Mouse (Mus musculus) CD4-positive, CD25-positive, alpha-beta regulatory T cell (primary cell): ENCODE measurements around the gene Cachd1. TPM values are rescaled to one million over a fixed set of nuclear protein-coding genes. Genes with fewer than 3 reads are reported as not detected.

Experiments used
- polyA plus RNA-seq: library from polyadenylated mRNA; unstranded; fragments of 100-300 nt; shearing (Covaris generic); gene quantifications from one replicate; pipeline ENCODE4 v1.2.1, GENCODE M21; 2017

Cachd1 gene
- not detected for polyA plus RNA-seq

DNA sequence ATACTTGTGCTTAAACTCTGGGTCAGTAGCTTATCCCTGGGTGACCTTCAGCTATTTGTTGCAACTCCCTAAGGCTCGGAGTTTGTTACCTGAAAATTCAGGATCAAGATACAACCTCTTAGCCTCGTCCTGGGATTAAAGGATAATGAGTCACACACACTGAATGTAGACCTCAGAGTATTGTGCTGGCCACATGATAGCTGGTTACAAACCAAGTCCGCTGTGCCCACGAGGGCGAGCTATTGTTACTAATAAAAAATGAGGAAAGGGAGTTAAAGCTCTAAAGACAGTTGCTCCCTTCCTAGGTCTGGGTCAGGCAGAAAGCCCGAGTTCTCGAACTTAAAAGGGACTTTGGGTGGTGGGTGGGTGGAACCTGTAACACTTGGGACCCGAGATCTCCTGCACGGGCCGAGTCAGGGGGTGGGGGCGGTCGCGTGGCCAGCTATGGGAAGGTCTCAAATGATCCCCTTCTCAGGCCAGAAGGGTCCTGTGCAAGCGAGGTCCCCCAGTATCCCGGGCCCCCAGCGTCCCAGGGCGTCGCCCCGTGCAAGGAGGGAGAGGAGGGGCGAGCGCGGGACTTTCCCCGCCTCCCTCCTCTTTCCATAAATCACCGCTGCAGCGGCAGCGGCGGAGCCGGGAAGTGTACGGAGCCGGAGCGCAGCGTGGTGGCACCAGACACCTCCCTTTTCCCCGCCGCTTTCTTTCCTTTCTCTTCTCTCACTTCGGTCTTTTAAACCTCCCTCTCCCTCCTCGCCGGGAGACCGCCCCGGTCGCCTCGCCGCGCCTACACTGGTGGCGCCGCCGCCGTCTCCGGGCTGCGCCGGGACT lies at the start of gene Cachd1:
Gene Cachd1 (plus strand): TSS at position 633 of the 828 bp plus-strand sequence.

DNA sequence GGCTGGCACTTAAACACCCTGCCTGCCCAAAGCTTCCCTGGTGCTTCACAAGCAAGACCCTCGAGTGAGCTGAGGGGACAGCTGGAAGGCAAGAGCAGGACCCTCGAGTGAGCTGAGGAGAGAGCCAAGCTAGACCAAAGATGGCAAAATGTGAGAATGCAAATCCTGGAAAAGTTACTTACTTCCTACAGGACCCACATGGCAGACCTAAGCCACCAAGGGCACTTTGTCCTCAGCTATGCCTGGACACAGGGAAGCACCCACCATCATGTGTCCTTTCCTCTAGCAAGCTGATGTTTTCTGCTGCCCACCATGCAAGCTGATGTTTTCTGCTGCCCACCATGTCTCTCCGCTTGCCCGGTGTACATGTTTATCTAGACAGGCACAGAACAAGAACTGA lies 244.1 kb downstream of the Cachd1 start, which contains the start of gene Gm10577:
Gene Gm10577 (minus strand): TSS at position 101 of the 400 bp plus-strand sequence.

DNA sequence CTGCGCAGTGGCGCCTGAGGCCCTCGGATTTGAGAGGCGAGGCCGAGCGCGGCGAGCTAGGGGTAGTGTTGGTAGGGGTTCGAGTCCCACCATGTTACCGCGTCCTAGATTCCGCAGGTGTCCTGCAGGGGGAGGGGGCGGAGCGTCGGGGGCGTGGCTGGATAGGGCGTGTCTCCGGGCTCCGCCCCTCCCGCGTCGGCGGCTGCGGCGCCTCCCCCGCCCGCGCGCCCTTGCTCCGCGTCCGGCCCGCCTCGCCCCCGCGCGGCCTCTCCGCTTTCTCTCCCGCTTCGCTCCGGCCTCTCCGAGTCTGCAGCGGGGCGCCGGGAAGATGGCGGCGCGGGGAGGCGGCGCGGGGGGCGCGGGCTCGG lies 292.3 kb downstream of the Cachd1 start, which contains the start of gene Raver2:
Gene Raver2 (plus strand): TSS at position 198 of the 368 bp plus-strand sequence.

Other genes starting within 250 kb of the Cachd1 start
- not detected for gene Gm10577, start 244.0 kb downstream of the Cachd1 start, polyA plus RNA-seq